Mouse (Mus musculus) liver (tissue): Measurements from ENCODE around the gene Slc22a4.
"Not testable (repeated sequence)": the region's sequence is repeated elsewhere in the genome, so short reads cannot be mapped to it uniquely, and the experiment has no call there.

Source experiments
- DNase-seq: peaks from one replicate; pipeline ENCODE4 v3.0.0-alpha.2; 2020; ENCODE audit warnings: mixed read lengths

Slc22a4 gene

GRCm38 (mm10) chr11:54002761-54003717 lies 24.9 kb downstream of the Slc22a4 start:
- peak; percentile 69 for DNase-seq

GRCm38 (mm10) chr11:54002147-54002760 lies 25.6 kb downstream of the Slc22a4 start:
- DNase-seq = peak; percentile 71

- DNase-seq = no peak
Observed at GRCm38 (mm10) chr11:53997661-53998060, 30.2 kb downstream of the Slc22a4 start.

GRCm38 (mm10) chr11:53992264-53992663 lies 35.6 kb downstream of the Slc22a4 start:
- DNase-seq = no peak

- no peak for DNase-seq
Observed at GRCm38 (mm10) chr11:53989232-53989631, 38.7 kb downstream of the Slc22a4 start.

- DNase-seq = no peak
Observed at GRCm38 (mm10) chr11:53988081-53988480, 39.8 kb downstream of the Slc22a4 start.

GRCm38 (mm10) chr11:53981396-53981795 lies 46.5 kb downstream of the Slc22a4 start:
- no peak for DNase-seq

- peak; percentile 93 for DNase-seq
Observed at GRCm38 (mm10) chr11:53979788-53980621, 47.9 kb downstream of the Slc22a4 start, which contains the start of gene Slc22a21. Slc22a21 (minus strand) TSS chr11:53980332.

GRCm38 (mm10) chr11:53979456-53979787 lies 48.5 kb downstream of the Slc22a4 start:
- not testable (repeated sequence) for DNase-seq

- DNase-seq = no peak
Observed at GRCm38 (mm10) chr11:53977672-53978071, 50.2 kb downstream of the Slc22a4 start.

- no peak for DNase-seq
Observed at GRCm38 (mm10) chr11:53975559-53975958, 52.3 kb downstream of the Slc22a4 start.

- peak; percentile 5 for DNase-seq
Observed at GRCm38 (mm10) chr11:53958984-53959383, 68.9 kb downstream of the Slc22a4 start.

- peak; percentile 23 for DNase-seq
Observed at GRCm38 (mm10) chr11:53958176-53958575, 69.7 kb downstream of the Slc22a4 start.

- no peak for DNase-seq
Observed at GRCm38 (mm10) chr11:53956636-53957035, 71.3 kb downstream of the Slc22a4 start.

GRCm38 (mm10) chr11:53954653-53955052 lies 73.2 kb downstream of the Slc22a4 start:
- DNase-seq = no peak

GRCm38 (mm10) chr11:53950133-53950532 lies 77.8 kb downstream of the Slc22a4 start:
- DNase-seq = not testable (repeated sequence)
